Mouse (Mus musculus) small intestine, adult 2 months (tissue): ENCODE measurements around the gene Mast4. TPM values are rescaled to one million over a fixed set of nuclear protein-coding genes. Genes with fewer than 3 reads are reported as not detected.

ENCODE experiments used
- H3K27ac ChIP-seq: fragments of 200-500 bp; 2 replicates; pipeline ENCODE4 v1.5.1; 2012; ENCODE audit warnings: low read depth, low read length, control low read depth, inconsistent platforms; ENCODE audit not compliant: insufficient read depth
- H3K27me3 ChIP-seq: fragments of 200-500 bp; 2 replicates; pipeline ENCODE4 v1.6.1; 2012; ENCODE audit warnings: mild to moderate bottlenecking, moderate library complexity, low read length, inconsistent platforms; ENCODE audit not compliant: control insufficient read depth, insufficient read depth
- H3K36me3 ChIP-seq: fragments of 200-500 bp; 2 replicates; pipeline ENCODE4 v1.6.1; 2012; ENCODE audit warnings: mild to moderate bottlenecking, low read length, control low read depth, inconsistent platforms; ENCODE audit not compliant: control insufficient read depth, insufficient read depth
- H3K4me1 ChIP-seq: fragments of 200-500 bp; 2 replicates; pipeline ENCODE4 v1.6.1; 2012; ENCODE audit warnings: low read length, inconsistent platforms, mixed read lengths; ENCODE audit not compliant: control insufficient read depth, insufficient read depth, insufficient read length
- H3K4me3 ChIP-seq: fragments of 200-500 bp; 2 replicates; pipeline ENCODE4 v1.5.1; 2012; ENCODE audit warnings: low read depth, mild to moderate bottlenecking, control low read depth, inconsistent platforms, low read length, moderate library complexity
- CTCF ChIP-seq: fragments of 200-500 bp; IDR thresholded peaks from 2 replicates; pipeline ENCODE4 v1.5.1; 2012; ENCODE audit warnings: low read depth, mild to moderate bottlenecking, control low read depth, inconsistent platforms, low read length, moderate library complexity, mixed read lengths; ENCODE audit not compliant: insufficient replicate concordance, insufficient read length; ENCODE audit errors: extremely low read depth
- POLR2A ChIP-seq: fragments of 200-500 bp; IDR thresholded peaks from 2 replicates; pipeline ENCODE4 v1.6.1; 2012; ENCODE audit warnings: low read depth, mild to moderate bottlenecking, control low read depth, inconsistent platforms, low read length, moderate library complexity
- WGBS: fragments of 180-500 bp; shearing (Covaris S2); methylation state at CpG from one replicate; pipeline ENCODE4 v1.1.7; 2018; 5-methylcytosine and 5-hydroxymethylcytosine counted together
- polyA plus RNA-seq: library from polyadenylated mRNA; depleted of rRNA; stranded (reverse); fragments of >200 nt; gene quantifications from 2 replicates; pipeline ENCODE4 v1.2.3, GENCODE M21; 2012

Gene Mast4
- polyA plus RNA-seq, 1 experiment = 5.3 TPM

GRCm38 (mm10) chr13:102989616-102990015 lies 344.7 kb downstream of the Mast4 start:
- TF ChIP-seq POLR2A = no peak
- no peak for TF ChIP-seq CTCF
- no peak overlapping the region for H3K4me3 ChIP-seq
- H3K27ac ChIP-seq = no peak overlapping the region
- H3K36me3 ChIP-seq = no peaks in the 10 kb centered on the region
- H3K4me1 ChIP-seq = no peaks in the 10 kb centered on the region
- H3K27me3 ChIP-seq = no peaks in the 10 kb centered on the region
- WGBS = 85% methylated on average over 11 of the region's 11 CpGs

GRCm38 (mm10) chr13:102988976-102989375 lies 345.3 kb downstream of the Mast4 start:
- no peak overlapping the region for H3K27ac ChIP-seq
- TF ChIP-seq CTCF (no peak), POLR2A (no peak)
- no peaks in the 10 kb centered on the region for H3K27me3 ChIP-seq
- no peaks in the 10 kb centered on the region for H3K36me3 ChIP-seq
- H3K4me1 ChIP-seq = no peaks in the 10 kb centered on the region
- no peak overlapping the region for H3K4me3 ChIP-seq
- 92% methylated on average over 4 of the region's 4 CpGs for WGBS

GRCm38 (mm10) chr13:102988251-102988895 lies 345.9 kb downstream of the Mast4 start:
- H3K4me3 ChIP-seq = no peak overlapping the region
- H3K27ac ChIP-seq = no peak overlapping the region
- 76% methylated on average over 11 of the region's 11 CpGs for WGBS
- no peaks in the 10 kb centered on the region for H3K4me1 ChIP-seq
- no peaks in the 10 kb centered on the region for H3K27me3 ChIP-seq
- TF ChIP-seq CTCF (no peak), POLR2A (no peak)
- no peaks in the 10 kb centered on the region for H3K36me3 ChIP-seq

- Histone ChIP-seq H3K36me3 (no peaks in the 10 kb centered on the region), H3K27ac (no peak overlapping the region), H3K4me3 (no peak overlapping the region), H3K4me1 (no peaks in the 10 kb centered on the region), H3K27me3 (no peaks in the 10 kb centered on the region)
- TF ChIP-seq CTCF (no peak), POLR2A (no peak)
- WGBS = 94% methylated on average over 4 of the region's 4 CpGs
Observed at GRCm38 (mm10) chr13:102984550-102984949, 349.7 kb downstream of the Mast4 start.

GRCm38 (mm10) chr13:102973853-102974252 lies 360.4 kb downstream of the Mast4 start:
- H3K36me3 ChIP-seq = no peaks in the 10 kb centered on the region

GRCm38 (mm10) chr13:102963471-102963870 lies 370.8 kb downstream of the Mast4 start:
- WGBS = 89% methylated on average over 6 of the region's 6 CpGs
- Histone ChIP-seq H3K4me1 (no peaks in the 10 kb centered on the region), H3K36me3 (no peaks in the 10 kb centered on the region), H3K27me3 (no peaks in the 10 kb centered on the region), H3K4me3 (no peak overlapping the region), H3K27ac (no peak overlapping the region)
- TF ChIP-seq POLR2A (no peak), CTCF (no peak)

More at GRCm38 (mm10) chr13:102973853-102974252, 360.4 kb downstream of the Mast4 start:
- H3K4me3 ChIP-seq = no peak overlapping the region
- no peaks in the 10 kb centered on the region for H3K27me3 ChIP-seq
- H3K4me1 ChIP-seq = no peaks in the 10 kb centered on the region
- TF ChIP-seq CTCF (no peak), POLR2A (no peak)
- WGBS = 69% methylated on average over 5 of the region's 5 CpGs
- no peak overlapping the region for H3K27ac ChIP-seq

GRCm38 (mm10) chr13:102958273-102959270 lies 375.7 kb downstream of the Mast4 start:
- Histone ChIP-seq H3K27me3 (no peaks in the 10 kb centered on the region), H3K36me3 (no peaks in the 10 kb centered on the region), H3K4me3 (peak overlapping the region; percentile 39), H3K4me1 (no peaks in the 10 kb centered on the region), H3K27ac (no peak overlapping the region)
- TF ChIP-seq POLR2A (no peak), CTCF (no peak)
- 55% methylated on average over 19 of the region's 19 CpGs for WGBS
